Mouse (Mus musculus) heart, adult 18-20 months (tissue): ENCODE data around the gene Ppp1r8. TPM values are rescaled to one million over a fixed set of nuclear protein-coding genes. Genes with fewer than 3 reads are reported as not detected.

Experiments used
- DNase-seq, 2 experiments: peaks; one replicate each; pipeline ENCODE4 v3.0.0; 2021 to 2022; ENCODE audit warnings: mixed read lengths in 1 of 2
- long read RNA-seq, 2 experiments: library from polyadenylated mRNA; stranded (forward); transcript quantifications; one replicate each; pipeline ENCODE4 v2.0.0; 2021
- total RNA-seq, 2 experiments: library from RNA; stranded (reverse); gene quantifications; 2 replicates each; pipeline ENCODE4 v1.2.3; 2021

Gene Ppp1r8
- 10 to 100 TPM; 18.8 to 20.5 TPM for total RNA-seq
- long read RNA-seq, experiment 1, partial matches to known transcripts: 0 of 7 reads
- long read RNA-seq, experiment 1, other reads (novel, unspliced or antisense): 5 of 7 reads
- long read RNA-seq, experiment 2, partial matches to known transcripts: 0 of 6 reads
- long read RNA-seq, experiment 2, other reads (novel, unspliced or antisense): 5 of 6 reads

DNA sequence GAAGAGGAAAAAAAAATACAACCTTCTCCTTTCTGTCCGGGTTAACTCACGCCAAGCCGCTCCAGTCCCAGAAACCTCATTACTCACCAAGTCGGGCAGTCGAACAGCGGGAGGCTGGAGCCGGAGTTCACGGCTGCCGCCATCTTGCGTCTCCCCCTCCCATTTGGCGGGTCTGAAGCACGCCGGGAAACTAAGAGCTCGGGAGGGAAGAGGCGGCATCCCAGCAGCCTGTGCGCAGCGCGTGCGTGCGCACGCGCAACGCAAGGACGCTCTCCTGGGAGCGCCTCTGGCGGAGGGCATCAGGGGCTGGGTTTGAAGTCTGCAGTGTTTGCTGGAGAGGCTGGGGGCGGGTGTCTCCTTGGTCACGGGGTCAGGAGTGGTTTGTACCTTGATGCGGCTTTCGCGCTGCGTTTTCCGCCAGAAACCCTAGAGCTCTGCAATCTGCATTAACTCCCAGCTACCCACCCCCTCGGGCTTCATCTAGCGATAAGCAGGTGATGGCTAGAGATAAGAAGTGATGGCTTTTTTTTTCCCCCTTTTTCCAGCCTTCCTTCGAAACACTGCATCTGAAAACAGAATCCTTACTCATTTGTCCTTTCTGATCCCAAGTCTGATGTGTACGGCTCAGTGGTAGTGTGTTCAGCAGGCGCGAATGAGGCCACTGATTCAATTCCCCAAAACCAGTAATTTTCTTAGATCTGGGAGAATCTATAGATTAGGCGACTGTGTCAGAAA, at the start of gene Ppp1r8:
Gene Ppp1r8, minus strand, starts transcription at position 200 of the 735 bp plus-strand sequence.
- DNase-seq: peak; percentile 87 to 94

DNA sequence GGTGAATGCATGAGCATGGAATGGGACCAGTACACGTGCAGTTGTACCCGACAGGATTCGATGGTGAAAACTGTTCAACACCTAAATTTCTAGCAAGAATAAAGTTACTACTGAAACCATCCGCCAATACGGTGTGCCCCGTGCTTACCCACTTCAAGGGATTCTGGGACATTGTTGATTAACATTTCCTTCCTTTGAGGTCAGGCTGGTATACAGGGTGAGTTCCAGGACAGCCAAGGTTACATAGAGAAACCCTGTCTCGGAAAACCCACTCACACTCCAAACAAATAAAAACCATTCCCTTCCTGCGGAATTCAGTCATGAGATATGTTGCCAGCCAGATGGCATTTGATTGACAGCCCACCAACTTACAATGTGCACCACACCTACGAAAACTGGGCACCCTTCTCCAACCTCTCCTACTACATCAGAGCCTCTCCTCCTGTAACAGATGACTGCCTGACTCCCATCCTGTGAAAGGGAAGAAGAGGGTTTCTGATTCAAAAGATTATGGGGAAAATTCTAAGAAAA, 41.9 kb upstream of the Ppp1r8 start:
- no peak for DNase-seq

DNA sequence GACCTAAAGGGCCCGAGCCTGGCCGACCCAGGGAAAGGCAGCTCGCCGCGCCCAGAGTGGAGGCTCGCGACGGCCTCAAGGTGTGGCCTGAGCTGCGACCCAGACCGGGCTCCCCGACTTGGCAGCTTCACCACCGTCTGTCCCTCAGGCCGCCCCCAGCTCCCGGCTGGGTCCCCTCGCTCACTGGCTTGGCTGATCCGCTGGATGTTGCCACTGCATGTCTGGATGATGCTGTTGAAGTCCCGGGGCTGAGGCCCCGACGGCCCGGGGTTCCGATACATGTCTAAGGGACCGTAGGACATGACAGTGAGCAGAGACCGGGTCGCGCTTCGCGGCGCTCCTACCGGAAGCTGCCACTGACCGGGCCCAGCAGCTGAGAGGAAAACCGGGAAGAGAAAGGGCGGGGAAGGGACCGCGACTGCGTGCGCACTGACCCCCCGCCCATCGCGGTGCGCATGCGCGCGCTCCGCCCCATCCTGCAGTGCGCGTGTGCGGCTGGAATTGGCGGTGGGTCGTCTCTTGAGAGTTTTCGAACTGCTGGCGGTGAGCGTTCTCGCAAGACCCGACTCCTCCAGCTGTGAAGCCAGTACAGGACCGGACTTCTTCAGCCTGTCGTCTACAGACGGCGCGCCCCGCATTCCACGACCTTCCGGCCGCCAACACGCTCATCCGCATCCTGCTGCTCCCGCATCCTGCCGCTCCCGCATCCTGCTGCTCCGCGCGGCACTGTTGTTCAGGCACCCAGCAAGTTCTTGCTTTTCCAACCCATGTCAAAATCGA, 41.3 kb upstream of the Ppp1r8 start, which contains the start of gene Stx12:
Gene Stx12, minus strand, starts transcription at position 446 of the 780 bp plus-strand sequence.
- peak; percentile 92 to 94 for DNase-seq

DNA sequence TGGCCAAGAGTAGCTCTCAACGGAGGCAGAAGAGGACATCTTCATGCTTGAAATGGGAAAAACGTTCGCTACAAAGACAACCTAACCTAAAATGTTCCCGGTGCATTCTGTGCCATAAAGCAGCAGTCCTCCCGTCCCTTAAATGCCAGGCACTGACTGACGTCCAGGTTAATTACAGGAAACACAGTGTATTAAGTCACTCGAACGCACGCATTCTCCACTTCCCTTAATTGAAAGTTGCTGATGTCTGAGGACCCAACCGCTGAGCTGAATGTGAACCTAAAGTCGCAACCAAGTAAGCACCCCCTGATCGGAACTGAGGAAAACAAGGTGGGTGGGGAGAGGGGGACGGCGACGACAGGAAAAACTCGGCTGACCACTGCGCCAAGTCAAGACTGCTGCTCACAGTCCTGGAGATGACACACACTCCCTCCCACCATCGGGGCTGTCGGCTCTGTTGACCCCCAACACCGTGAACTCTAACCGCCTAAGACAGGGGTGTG, 40.6 kb upstream of the Ppp1r8 start:
- peak; percentile 22 to 47 for DNase-seq

DNA sequence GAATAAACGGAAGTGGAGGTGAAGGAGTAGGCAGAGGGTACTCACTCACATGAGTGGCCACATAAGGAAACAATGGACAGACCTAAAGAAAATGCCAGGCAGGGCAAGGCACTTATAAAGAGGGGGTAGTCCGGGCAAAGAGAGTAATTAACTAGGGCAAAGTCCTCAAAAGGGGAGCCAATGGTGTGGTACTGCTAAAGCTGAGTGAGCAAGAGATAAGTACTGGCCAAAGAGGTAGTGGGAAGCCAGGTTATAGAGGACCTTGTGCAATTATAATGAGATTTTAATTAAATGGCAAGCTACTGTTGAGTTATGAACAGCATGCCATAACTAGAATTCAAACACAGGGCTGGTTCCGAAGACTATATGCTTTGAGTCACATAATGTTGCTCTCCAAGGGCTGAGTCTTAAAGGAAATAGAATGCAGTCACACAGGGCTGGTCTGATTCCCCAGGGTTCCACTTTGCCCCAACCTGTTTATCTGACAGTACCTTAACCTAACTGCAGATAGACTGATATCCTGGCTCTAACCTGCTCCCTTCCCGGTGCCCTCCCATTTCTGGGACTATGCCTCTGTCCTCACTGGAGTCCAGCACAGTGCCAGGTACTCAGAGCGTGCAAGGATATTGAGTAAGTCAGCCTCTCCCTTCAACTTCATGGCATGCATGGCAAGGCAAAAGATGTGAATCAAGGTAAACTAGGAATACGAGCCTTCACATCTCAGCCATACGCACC, 31.6 kb upstream of the Ppp1r8 start:
- DNase-seq: no peak

DNA sequence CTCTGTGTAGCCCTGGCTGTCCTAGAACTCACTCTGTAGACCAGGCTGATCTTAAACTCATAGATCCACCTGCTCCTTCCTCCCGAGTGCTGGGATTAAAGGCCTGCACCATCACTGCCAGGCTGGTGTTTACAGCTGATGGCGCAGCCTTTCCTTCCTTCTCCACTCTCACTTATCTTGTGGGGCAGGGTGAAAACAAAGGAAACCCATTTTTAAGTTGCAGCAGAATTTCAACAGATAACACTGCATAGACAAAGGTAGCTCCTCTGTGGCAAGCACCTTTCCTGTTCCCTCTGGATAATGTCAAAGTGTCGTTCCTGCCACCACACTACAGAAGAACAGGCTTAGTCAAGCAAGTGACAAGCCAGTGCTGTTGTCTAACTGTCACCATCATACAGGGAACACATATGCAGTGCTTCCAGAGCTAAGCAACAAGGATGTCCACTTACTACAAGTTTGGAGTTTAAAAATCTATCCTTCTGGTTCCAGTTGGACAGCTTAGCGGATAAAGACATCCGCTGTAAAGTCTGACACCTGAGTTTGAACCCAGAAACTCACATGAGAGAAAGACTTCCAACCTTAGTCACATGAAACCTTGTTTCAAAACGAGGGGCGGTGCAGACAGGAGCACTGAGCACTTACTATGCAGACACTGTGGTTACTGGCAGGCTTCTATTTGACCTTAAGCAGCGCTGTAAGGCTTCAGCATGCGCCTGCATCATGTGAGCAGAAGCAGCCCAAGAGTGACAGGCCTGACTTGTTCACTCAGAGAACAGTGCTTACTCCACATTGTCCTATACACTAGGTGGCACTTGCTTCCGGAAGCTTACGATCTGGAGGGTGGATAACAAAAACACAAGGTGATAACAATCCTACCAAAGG, 30.8 kb upstream of the Ppp1r8 start:
- peak in 1 of 2 experiments; percentile 11 for DNase-seq

DNA sequence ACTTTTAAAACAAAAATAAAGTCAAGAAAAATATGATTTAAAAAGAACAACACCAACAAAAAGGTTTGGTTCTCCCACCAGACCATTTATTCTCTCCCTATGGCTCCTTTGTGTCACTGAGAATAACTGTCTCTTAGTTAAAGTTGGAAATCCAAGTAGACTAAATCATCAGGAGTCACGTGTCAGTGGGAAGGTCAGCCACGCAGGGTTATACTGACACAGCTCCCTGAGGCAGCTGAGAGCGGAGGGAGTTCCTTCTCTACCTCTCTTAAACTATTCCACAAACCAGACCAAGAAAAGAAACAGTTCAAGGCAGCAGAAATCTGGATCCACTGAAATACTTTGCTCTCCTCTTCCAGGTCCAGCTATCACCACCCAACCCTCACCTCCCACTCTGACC, 28.1 kb upstream of the Ppp1r8 start:
- no peak for DNase-seq

DNA sequence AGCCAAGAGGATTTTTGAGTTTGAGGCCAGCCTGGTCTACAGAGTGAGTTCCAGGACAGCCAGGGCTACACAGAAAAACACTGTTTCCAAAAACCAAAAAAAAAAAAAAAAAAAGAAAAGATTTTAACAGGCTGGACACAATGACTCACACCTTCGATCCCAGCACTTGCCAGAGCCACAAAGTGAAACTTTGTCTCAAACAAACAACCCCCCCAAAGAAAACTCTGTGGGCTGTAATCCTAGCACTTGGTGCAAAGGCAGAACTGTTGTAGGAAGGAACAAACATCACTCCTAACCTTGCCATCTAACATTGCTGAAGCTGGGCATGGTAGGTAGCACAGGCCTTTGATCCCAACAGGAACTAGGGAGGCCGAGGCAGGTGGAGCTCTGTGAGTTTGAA, 21.9 kb upstream of the Ppp1r8 start:
- no peak for DNase-seq

DNA sequence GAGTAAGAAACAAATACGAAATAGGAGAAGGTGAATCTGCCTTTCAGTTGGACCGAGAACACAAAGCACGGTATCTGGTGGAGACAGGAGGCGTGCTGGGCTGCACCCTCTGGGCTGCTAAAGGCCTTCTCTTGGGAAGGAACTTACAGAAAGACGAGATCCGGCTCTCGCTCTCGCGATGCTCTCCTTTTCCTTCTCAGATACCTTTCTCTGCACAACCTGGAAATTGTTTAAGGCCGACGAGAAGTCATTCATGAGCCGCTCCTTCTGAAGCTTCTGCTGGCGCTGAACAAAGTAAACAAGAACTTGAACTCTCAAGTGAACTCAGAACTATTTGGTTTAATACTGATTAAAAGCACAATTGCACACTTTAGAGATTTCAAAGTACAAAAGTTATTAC, 20.0 kb upstream of the Ppp1r8 start:
- DNase-seq: no peak

DNA sequence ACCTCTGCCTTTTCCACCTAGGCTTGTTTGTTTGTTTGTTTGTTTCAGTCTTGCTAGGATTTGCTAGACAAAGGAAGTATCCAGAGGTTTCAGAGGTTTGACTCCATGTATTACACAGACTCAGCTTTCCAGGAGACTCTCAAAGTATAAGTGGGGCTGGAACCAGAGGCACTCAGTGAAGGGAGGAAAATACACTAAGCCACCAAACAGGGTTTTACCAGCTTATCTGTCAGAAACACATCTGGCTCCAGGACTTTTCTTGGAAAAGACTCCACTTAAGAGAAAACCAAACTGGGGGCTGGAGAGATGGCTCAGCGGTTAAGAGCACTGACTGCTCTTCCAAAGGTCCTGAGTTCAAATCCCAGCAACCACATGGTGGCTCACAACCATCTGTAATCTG, 17.9 kb upstream of the Ppp1r8 start:
- no peak for DNase-seq

DNA sequence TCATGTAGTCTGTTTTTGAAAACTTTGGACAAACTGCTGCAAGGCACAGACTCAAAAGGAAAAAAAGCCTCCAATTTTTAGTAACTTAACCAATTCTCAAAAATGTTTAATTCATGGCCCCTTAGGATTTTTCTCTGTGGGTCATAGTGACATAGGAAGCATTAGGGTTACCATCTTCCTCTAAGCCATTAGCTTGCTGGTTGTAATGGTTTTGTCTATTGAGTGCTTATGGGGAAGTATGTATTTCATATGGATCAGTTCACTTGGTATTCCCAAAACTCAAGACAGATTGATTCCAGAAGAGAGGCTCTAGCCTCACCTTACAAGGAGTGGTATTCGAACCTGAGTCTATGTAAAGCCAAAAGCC, 719 bp upstream of the Ppp1r8 start:
- DNase-seq: no peak

DNA sequence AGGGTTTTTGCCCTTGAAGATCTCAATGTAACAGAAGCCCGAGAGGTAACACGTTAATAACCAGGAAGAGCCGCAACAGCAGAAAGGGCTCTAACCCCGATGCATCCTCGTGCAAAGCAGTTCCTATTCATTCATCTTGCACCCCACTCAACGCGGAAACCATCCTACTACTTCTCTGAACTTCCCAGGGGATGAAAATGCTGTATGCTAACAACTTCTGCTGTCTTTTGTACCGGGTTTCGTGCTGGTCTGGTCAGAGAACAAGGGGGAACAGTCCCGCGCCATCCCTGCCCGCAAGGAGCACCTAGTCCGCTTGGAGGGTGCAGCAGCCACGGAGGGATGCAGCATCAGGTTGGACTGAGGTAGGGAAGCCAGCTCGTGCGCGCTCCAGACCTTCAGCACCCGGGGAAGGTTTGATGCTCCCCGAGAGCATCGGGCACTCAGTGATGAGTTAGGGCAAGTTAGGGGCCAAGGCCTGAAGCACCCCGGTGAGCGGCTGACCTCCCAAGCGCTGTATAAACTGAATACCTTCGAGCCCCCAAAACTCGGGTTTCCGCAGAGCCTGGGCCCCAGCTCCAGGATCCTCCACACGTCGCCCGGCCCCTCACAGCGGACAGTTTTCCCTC, 575 bp downstream of the Ppp1r8 start:
- peak in 1 of 2 experiments; percentile 28 for DNase-seq

DNA sequence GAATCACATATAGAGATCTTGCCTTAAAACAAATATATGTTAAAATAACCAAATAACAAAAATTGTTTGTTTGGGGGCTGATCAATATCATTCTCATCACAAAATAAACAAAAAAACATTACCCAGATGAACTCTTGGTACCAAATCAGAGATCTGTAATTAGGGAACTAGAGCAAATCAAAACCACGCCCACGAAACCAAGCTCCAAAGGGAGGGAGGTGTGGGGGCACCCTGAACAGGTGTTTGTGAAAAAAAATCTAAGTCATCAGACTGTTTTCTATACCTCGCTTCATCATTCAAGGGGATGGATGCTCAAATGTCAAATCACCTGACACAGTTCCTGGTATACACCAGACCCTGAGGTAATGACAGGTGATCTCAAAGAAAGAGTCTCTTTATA, 1.5 kb downstream of the Ppp1r8 start:
- no peak for DNase-seq

DNA sequence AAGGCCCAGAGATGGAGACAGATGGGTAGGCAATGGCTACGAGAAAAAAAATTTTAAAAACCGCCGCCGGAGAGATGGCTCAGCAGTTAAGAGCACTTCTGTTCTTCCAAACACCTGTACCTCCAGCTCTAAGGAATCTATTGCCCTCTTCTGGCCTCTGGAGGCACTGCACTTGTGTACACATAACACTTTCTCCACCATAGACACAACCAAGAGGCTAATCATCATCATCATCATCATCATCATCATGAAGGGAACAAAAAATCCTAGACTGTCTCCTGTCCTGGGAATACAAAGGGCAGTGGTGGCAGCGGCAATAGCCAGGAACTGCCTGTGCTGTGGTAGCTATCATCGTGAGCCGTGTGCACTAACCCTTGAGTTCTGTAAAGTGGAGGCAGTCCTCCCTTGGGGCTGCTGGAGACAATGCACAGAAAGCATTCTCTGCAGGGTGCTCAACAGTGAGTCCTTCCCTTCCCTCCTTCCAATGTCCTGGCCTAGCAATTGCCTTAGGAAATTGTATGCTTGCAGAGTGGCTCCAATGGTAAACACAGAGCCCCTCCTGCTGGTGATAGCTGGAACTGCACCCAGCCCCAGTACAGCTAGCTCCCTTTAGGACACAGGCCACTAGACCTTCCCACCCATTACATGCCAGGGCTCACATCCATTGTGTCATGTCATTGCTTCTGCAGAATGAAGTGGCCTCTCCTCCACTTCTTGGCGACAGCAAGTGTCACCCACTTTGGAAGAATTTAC, 19.2 kb downstream of the Ppp1r8 start:
- DNase-seq: peak; percentile 73 to 81

DNA sequence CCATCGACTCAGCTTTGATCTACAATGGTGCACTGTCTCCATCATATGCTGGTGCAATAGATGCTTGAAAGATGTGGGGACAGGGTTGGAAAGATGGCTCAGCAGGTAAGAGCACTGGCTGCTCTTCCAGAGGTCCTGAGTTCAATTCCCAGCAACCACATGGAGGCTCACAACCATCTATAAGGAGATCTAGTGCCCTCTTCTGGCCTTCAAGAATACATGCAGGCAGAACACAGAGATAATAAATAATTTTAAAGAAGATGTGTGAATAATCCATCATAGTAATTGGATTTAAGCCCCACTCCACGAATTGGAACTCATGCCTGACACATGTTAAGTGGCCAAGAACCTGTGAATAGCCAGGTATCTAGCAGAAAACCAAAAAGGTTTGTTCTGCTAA, 24.5 kb downstream of the Ppp1r8 start:
- no peak for DNase-seq

DNA sequence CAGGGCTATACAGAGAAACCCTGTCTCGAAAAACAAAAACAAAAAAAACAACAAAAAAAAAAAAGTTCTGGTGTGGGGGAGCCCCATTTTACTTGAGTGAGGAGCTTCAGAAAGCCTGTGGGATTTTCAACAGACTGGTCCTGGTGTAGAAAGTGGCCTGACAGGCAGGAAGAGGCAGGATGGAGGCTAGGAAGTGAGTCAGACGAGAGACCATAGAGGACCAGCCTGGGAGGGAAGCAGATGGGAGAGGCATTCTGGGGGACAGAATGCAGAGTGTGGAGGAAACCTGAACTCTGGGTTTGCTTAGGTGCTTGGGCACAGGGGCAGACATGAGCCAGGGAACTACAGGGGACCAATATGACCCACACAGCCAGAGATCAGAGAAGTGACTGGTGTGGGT, 26.1 kb downstream of the Ppp1r8 start:
- no peak for DNase-seq

DNA sequence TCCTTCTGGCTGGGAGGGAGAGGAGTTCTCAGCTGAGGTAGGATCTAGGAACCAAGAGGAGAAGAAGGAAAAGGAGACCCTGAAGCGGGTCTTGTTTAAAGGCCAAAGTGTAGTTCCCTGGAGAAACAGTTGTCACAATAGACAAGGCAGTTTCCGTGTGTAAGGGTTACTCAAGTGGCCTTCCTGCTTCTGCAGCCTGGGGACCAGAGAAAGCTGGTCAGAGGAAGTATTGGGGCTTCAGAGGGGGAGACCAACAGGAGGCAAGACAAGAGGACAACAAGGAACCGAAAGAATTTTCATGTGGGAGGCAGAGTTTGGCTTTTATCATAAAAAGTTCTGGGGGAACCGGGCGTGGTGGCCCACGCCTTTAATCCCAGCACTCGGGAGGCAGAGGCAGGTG, 26.6 kb downstream of the Ppp1r8 start:
- DNase-seq: peak; percentile 20 to 55

DNA sequence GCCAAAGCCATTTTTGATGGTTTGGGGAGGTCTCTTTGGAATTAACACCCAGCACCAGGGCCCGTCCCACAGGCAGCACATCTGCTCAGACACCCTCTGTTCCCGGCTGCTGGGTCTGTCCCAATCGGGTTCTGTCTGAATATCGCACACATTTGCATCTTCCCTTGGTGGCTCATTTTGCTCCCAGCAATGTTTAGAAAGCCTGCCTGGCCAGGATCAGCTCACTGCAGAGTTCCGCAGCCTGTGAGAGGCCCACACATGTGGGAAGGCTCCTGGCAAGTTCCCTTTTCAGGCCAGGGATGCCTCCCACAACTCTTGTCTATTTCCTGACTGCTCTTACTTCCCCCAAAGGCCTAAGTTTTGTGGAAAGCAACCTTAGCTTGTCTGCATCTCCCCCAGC, 33.3 kb downstream of the Ppp1r8 start:
- peak; percentile 20 to 46 for DNase-seq

DNA sequence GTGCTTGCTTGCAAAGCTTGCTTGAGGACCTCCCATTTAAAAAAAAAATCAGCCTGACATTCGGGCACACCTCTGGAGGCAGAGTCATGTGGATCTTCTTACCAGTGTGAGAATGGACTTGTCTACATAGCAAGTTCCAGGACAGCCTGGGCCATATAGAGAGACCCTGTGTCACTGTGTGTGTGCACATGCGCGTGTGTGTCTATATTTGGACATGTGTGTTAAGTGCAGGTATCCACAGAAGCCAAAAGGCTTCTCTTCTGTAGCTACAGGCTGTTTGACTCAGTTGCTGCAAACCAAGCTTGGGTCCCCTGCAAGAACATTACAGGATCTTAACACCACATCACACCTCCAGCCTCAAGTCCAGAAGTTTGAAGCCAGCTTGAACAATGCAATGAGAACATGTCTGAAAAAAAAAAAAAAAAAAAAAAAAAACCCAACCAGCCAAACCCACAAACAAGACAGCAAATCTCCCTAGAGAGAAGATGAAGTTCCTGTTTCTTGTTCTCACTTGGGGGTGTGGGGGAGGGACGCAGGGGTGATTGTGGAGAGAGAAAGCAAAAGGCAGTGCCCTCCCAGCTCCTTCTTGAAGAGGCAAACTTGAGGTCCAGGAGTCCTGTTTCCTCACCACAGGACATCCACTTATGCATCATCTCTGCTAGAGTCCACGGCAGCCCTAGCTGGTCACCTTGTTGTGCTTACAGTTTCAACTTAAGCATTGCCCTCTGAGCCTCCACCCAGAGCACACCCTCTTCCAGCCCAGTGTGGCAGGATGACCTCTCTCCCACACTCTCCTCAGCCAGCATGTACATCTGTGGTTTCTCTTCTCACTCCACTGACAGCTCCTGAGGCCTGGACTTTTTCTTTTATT, 35.0 kb downstream of the Ppp1r8 start:
- DNase-seq: peak; percentile 38 to 58
